Mouse (Mus musculus) heart, postnatal 0 days (tissue): ENCODE results near the gene Slc17a8.

Experiments
- CTCF ChIP-seq: IDR thresholded peaks from 2 replicates; pipeline ENCODE4 v1.5.1; 2016; ENCODE audit warnings: antibody characterized with exemption, control low read depth, low read depth
- EP300 ChIP-seq: IDR thresholded peaks from 2 replicates; pipeline ENCODE4 v1.6.1; 2016; ENCODE audit warnings: antibody characterized with exemption, low read depth

- no peak for TF ChIP-seq CTCF
- no peak for TF ChIP-seq EP300
Measured at GRCm38 (mm10) chr10:89562113-89562512, 58.9 kb downstream of the Slc17a8 start.
